Mouse (Mus musculus) kidney, adult 18-20 months (tissue): ENCODE measurements around the gene Srr.

Experiments
- DNase-seq: peaks from one replicate; pipeline ENCODE4 v3.0.0; 2021

Srr gene

DNA sequence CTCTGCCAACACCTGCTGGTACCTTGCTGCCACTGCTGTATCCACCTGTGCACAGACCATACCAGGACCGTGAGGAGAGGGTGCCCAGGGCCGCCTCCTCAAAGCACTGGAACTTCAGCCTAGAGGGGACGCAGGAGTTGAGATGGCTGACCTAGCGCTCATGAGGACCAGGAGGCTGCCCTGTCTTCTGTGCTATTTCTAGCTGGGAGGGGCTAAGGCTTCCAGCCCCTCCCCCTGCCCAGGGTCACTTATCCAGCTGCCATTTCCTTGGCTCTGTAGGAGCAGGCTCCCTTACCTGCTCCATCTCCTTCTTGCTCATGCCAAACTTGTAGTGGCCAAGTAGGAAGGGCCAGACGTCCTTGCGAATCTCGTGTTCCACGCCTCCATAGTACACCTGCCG, 68.0 kb downstream of the Srr start:
- no peak for DNase-seq
